ENCODE assay signal across 16 mouse cellular contexts in the genomic region with DNA sequence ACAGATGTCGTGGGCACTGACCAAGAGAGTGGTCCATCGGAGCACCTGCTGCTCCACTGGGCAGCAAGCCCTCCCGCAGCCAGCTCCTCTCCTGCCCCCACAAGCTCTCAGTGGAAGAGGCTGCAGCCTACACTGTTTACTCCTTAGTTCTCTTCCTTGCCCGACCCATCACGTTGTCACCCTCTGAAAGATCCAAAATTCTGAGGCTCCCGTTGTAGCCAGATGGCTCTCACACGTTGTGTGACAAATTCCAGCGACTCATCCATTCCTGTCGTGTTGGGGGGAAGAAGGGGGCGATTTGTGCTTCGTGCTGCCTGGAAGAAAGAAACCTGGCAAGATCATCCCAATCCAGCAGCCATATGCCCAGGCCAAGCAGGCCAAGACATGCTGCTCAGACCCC.
DNase-seq lines count a peak whose midpoint lies in the region; ATAC-seq and TF ChIP-seq lines count a peak whose summit lies in the region.
"Had no signal": no experiment of that assay in that cellular context is flagged by ENCODE, and none has a peak within 500 bp of the region (broad histone marks: within the 10 kb centered on the region; RNA-seq: fewer than 3 reads in every experiment).

No protein-coding gene starts in this region.

- no peaks in the 10 kb centered on the region for H3K9me3 ChIP-seq in forebrain, embryonic 14.5 days (replicated peaks; ENCODE audit: control insufficient read depth, low read length)
- no peaks in the 10 kb centered on the region for H3K9me3 ChIP-seq in forebrain, embryonic 11.5 days (ENCODE audit: control insufficient read depth, low read length)
- H3K9me3 ChIP-seq in midbrain, embryonic 14.5 days (ENCODE audit: control insufficient read depth, low read length) = no peaks in the 10 kb centered on the region
- H3K9me3 ChIP-seq in midbrain, embryonic 15.5 days = no peaks in the 10 kb centered on the region

- no peak for TF ChIP-seq CTCF in bone marrow macrophage, adult 2 months (IDR thresholded peaks at IDR 0.05; ENCODE audit: low read depth, low read length)

- H3K4me2 ChIP-seq in forebrain, embryonic 14.5 days (ENCODE audit: low read length) = no peak overlapping the region
- no peak overlapping the region for H3K4me2 ChIP-seq in forebrain, embryonic 11.5 days (ENCODE audit: low read depth, low read length, severe bottlenecking)
- no peak overlapping the region for H3K4me2 ChIP-seq in midbrain, embryonic 14.5 days (ENCODE audit: low read length)
- no peak overlapping the region for H3K4me2 ChIP-seq in midbrain, embryonic 15.5 days

- 74% methylated on average over 11 of the region's 11 CpGs for WGBS in forebrain, embryonic 14.5 days
- 83% methylated on average over 11 of the region's 11 CpGs for WGBS in forebrain, embryonic 11.5 days
- WGBS in midbrain, embryonic 14.5 days = 88% methylated on average over 11 of the region's 11 CpGs
- WGBS in midbrain, embryonic 15.5 days = 86% methylated on average over 11 of the region's 11 CpGs

- H3K4me3 ChIP-seq in forebrain, embryonic 14.5 days (ENCODE audit: low read depth, low read length) = no peak overlapping the region
- H3K4me3 ChIP-seq in forebrain, embryonic 11.5 days (ENCODE audit: low read depth, low read length) = no peak overlapping the region
- no peak overlapping the region for H3K4me3 ChIP-seq in bone marrow macrophage, adult 2 months (ENCODE audit: insufficient read depth, low read length)
- H3K4me3 ChIP-seq in midbrain, embryonic 14.5 days (replicated peaks; ENCODE audit: low read depth, low read length) = no peak overlapping the region
- no peak overlapping the region for H3K4me3 ChIP-seq in midbrain, embryonic 15.5 days

- H3K4me1 ChIP-seq in forebrain, embryonic 14.5 days (ENCODE audit: control insufficient read depth, insufficient read depth, low read length) = no peaks in the 10 kb centered on the region
- H3K4me1 ChIP-seq in forebrain, embryonic 11.5 days (replicated peaks; ENCODE audit: control insufficient read depth, insufficient read depth, low read length) = no peaks in the 10 kb centered on the region
- peaks cover 51% of the 10 kb centered on the region for H3K4me1 ChIP-seq in bone marrow macrophage, adult 2 months (ENCODE audit: control insufficient read depth, insufficient read depth, low read length)
- no peaks in the 10 kb centered on the region for H3K4me1 ChIP-seq in midbrain, embryonic 14.5 days (ENCODE audit: control insufficient read depth, insufficient read depth, low read length)
- no peaks in the 10 kb centered on the region for H3K4me1 ChIP-seq in midbrain, embryonic 15.5 days

- intact Hi-C loops in left cerebral cortex, postnatal 25 days (cut with DNase I) = loop anchor here (5.0 kb wide), 1 partner anchor 60 kb away; no protein-coding TSS in a partner anchor

- H3K27ac ChIP-seq in forebrain, embryonic 14.5 days (ENCODE audit: low read depth, low read length) = no peak overlapping the region
- no peak overlapping the region for H3K27ac ChIP-seq in forebrain, embryonic 11.5 days (ENCODE audit: low read depth, low read length)
- peak overlapping the region; percentile 81 for H3K27ac ChIP-seq in bone marrow macrophage, adult 2 months (ENCODE audit: insufficient read depth, low read depth, low read length)
- no peak overlapping the region for H3K27ac ChIP-seq in midbrain, embryonic 14.5 days (replicated peaks; ENCODE audit: low read depth, low read length)
- H3K27ac ChIP-seq in midbrain, embryonic 15.5 days = no peak overlapping the region
- H3K27ac ChIP-seq: liver, embryonic 14.5 days had no signal

- H3K27me3 ChIP-seq in forebrain, embryonic 14.5 days (replicated peaks; ENCODE audit: control insufficient read depth, insufficient read depth, low read length) = no peaks in the 10 kb centered on the region
- H3K27me3 ChIP-seq in forebrain, embryonic 11.5 days (ENCODE audit: control insufficient read depth, insufficient read depth, low read length) = no peaks in the 10 kb centered on the region
- no peaks in the 10 kb centered on the region for H3K27me3 ChIP-seq in midbrain, embryonic 14.5 days (ENCODE audit: control insufficient read depth, insufficient read depth, low read length)
- H3K27me3 ChIP-seq in midbrain, embryonic 15.5 days (replicated peaks) = no peaks in the 10 kb centered on the region

- no peak overlapping the region for H3K9ac ChIP-seq in forebrain, embryonic 14.5 days (ENCODE audit: low read length)
- H3K9ac ChIP-seq in forebrain, embryonic 11.5 days (ENCODE audit: low read length) = no peak overlapping the region
- H3K9ac ChIP-seq in midbrain, embryonic 14.5 days (replicated peaks; ENCODE audit: low read length) = no peak overlapping the region
- no peak overlapping the region for H3K9ac ChIP-seq in midbrain, embryonic 15.5 days
- H3K9ac ChIP-seq: liver, embryonic 14.5 days had no signal

- H3K36me3 ChIP-seq in forebrain, embryonic 14.5 days (ENCODE audit: control insufficient read depth, insufficient read depth, low read length) = no peaks in the 10 kb centered on the region
- no peaks in the 10 kb centered on the region for H3K36me3 ChIP-seq in forebrain, embryonic 11.5 days (ENCODE audit: control insufficient read depth, insufficient read depth, low read length)
- H3K36me3 ChIP-seq in midbrain, embryonic 14.5 days (ENCODE audit: control insufficient read depth, insufficient read depth, low read length) = no peaks in the 10 kb centered on the region
- 0 out of 2 replicates have a peak, but pooled peaks cover 2% of the 10 kb centered on the region for H3K36me3 ChIP-seq in midbrain, embryonic 15.5 days (replicated peaks)

- peak; percentile 42; the same call in 1 of the 2 replicates for ATAC-seq in forebrain, embryonic 14.5 days
- no peak for ATAC-seq in forebrain, embryonic 11.5 days (replicated peaks; ENCODE audit: low FRiP score)
- no peak for ATAC-seq in midbrain, embryonic 14.5 days (ENCODE audit: low FRiP score, low TSS enrichment)
- ATAC-seq in midbrain, embryonic 15.5 days (replicated peaks) = no peak
- ATAC-seq: activated CD4-positive, CD25-positive, alpha-beta regulatory T cell, adult 4 months; intestine, postnatal 0 days had no signal

- DNase-seq in forebrain, embryonic 14.5 days (ENCODE audit: low spot score) = peak; percentile 24
- no peak for DNase-seq in forebrain, embryonic 11.5 days (ENCODE audit: low spot score)
- peak; percentile 76 to 81 for DNase-seq in frontal cortex, postnatal 36 days (ENCODE audit: low spot score in 2 of 2)
- peak; percentile 69 to 94 for DNase-seq in left cerebral cortex, postnatal 25 days (ENCODE audit: low spot score in 2 of 2)
- no peak for DNase-seq in midbrain, embryonic 14.5 days
- DNase-seq in retina, postnatal 1 day = no peak
- DNase-seq: heart, adult 18-20 months; heart, postnatal 10 days; kidney, postnatal 4 days; lung, postnatal 4 days; thymus, postnatal 36 days had no signal

- TF ChIP-seq POLR2A in bone marrow macrophage, adult 2 months (IDR thresholded peaks at IDR 0.05; ENCODE audit: borderline replicate concordance, low read depth, low read length) = no peak

Comparison
In these comparisons a context has a peak if more than half of its experiments do, and no peak if none do; other contexts are left out.
1. DNase-seq: peak in forebrain, embryonic 14.5 days (single experiment), frontal cortex, postnatal 36 days (2 of 2) and left cerebral cortex, postnatal 25 days (2 of 2); none in forebrain, embryonic 11.5 days (single experiment), midbrain, embryonic 14.5 days (single experiment) and retina, postnatal 1 day (single experiment).